Mouse (Mus musculus) adrenal gland, adult 8-10 months (tissue): ENCODE measurements around the gene Flcn. TPM values are rescaled to one million over a fixed set of nuclear protein-coding genes. Genes with fewer than 3 reads are reported as not detected.
"Not testable (repeated sequence)": the region's sequence is repeated elsewhere in the genome, so short reads cannot be mapped to it uniquely, and the experiment has no call there.

ENCODE experiments used
- DNase-seq: peaks from one replicate; pipeline ENCODE4 v3.0.0; 2022
- total RNA-seq, 4 experiments: library from RNA; stranded (reverse); gene quantifications; 2 replicates each; pipeline ENCODE4 v1.2.4; 2022

Flcn gene
- total RNA-seq = 10 to 100 TPM; 49.9 to 61.3 (median 57.3) TPM

- peak; percentile 78 for DNase-seq
Observed at GRCm38 (mm10) chr11:59809670-59810474, at the start of gene Flcn. Gene Flcn, minus strand, starts transcription at chr11:59810016.

- DNase-seq = no peak
Observed at GRCm38 (mm10) chr11:59852865-59853264, 43.0 kb upstream of the Flcn start.

GRCm38 (mm10) chr11:59847891-59848884 is 38.4 kb upstream of the Flcn start:
- peak; percentile 64 for DNase-seq

- no peak for DNase-seq
Observed at GRCm38 (mm10) chr11:59847131-59847530, 37.3 kb upstream of the Flcn start.

GRCm38 (mm10) chr11:59846311-59846710 is 36.5 kb upstream of the Flcn start:
- DNase-seq = no peak

- DNase-seq = peak; percentile 95
Observed at GRCm38 (mm10) chr11:59839459-59840126, 29.8 kb upstream of the Flcn start, which contains the start of gene Cops3. Gene Cops3, minus strand, starts transcription at chr11:59839838.

GRCm38 (mm10) chr11:59839008-59839458 is 29.2 kb upstream of the Flcn start, which contains the start of gene Nt5m:
Gene Nt5m, plus strand, starts transcription at chr11:59839447.
- DNase-seq = peak; percentile 92

GRCm38 (mm10) chr11:59838426-59838825 is 28.6 kb upstream of the Flcn start:
- DNase-seq = no peak

- not testable (repeated sequence) for DNase-seq
Observed at GRCm38 (mm10) chr11:59837789-59838188, 28.0 kb upstream of the Flcn start.

GRCm38 (mm10) chr11:59821625-59822024 is 11.8 kb upstream of the Flcn start:
- no peak for DNase-seq

- DNase-seq = no peak
Observed at GRCm38 (mm10) chr11:59817916-59818315, 8.1 kb upstream of the Flcn start.

- DNase-seq = no peak
Observed at GRCm38 (mm10) chr11:59815482-59816065, 5.8 kb upstream of the Flcn start.

- no peak for DNase-seq
Observed at GRCm38 (mm10) chr11:59814936-59815335, 5.1 kb upstream of the Flcn start.

- DNase-seq = no peak
Observed at GRCm38 (mm10) chr11:59814311-59814710, 4.5 kb upstream of the Flcn start.

- DNase-seq = peak; percentile 59
Observed at GRCm38 (mm10) chr11:59813276-59813675, 3.5 kb upstream of the Flcn start.

- DNase-seq = no peak
Observed at GRCm38 (mm10) chr11:59811211-59811610, 1.4 kb upstream of the Flcn start.

- no peak for DNase-seq
Observed at GRCm38 (mm10) chr11:59810480-59811158, 803 bp upstream of the Flcn start.

- DNase-seq = peak; percentile 39
Observed at GRCm38 (mm10) chr11:59809071-59809669, 646 bp downstream of the Flcn start.

- DNase-seq = no peak
Observed at GRCm38 (mm10) chr11:59808170-59808960, 1.5 kb downstream of the Flcn start.

- no peak for DNase-seq
Observed at GRCm38 (mm10) chr11:59805656-59806055, 4.2 kb downstream of the Flcn start.
